Mouse (Mus musculus): ENCODE measurements around the gene S100a1. TPM values are rescaled to one million over a fixed set of nuclear protein-coding genes. Genes with fewer than 3 reads are reported as not detected.

Gene S100a1
- polyA plus RNA-seq, 1 experiment from 2014 or later: 49.6 TPM

- Histone ChIP-seq H3K4me3 (ENCODE audit: low read depth, low read length) (no peak overlapping the region), H3K9ac (ENCODE audit: low read depth, low read length) (no peak overlapping the region), H3K9me3 (ENCODE audit: control insufficient read depth, low read length) (no peaks in the 10 kb centered on the region), H3K4me1 (ENCODE audit: control insufficient read depth, insufficient read depth, low read length) (peaks cover 6% of the 10 kb centered on the region), H3K27me3 (replicated peaks; ENCODE audit: control insufficient read depth, insufficient read depth, low read length) (no peaks in the 10 kb centered on the region), H3K36me3 (ENCODE audit: control insufficient read depth, insufficient read depth, low read length) (peaks cover 59% of the 10 kb centered on the region), H3K4me2 (ENCODE audit: low read depth, low read length) (no peak overlapping the region), H3K27ac (replicated peaks; ENCODE audit: low read depth, low read length) (no peak overlapping the region)
- ATAC-seq (ENCODE audit: low read depth) (no peak), DNase-seq (ENCODE audit: low spot score) (no peak)
- WGBS: 84% methylated on average over 6 of the region's 6 CpGs
Observed at GRCm38 (mm10) chr3:90488576-90488975, 25.6 kb downstream of the S100a1 start.

GRCm38 (mm10) chr3:90486998-90487397, 27.2 kb downstream of the S100a1 start:
- no peak for DNase-seq (ENCODE audit: low spot score)
- WGBS: 79% methylated on average over 5 of the region's 5 CpGs

DNA sequence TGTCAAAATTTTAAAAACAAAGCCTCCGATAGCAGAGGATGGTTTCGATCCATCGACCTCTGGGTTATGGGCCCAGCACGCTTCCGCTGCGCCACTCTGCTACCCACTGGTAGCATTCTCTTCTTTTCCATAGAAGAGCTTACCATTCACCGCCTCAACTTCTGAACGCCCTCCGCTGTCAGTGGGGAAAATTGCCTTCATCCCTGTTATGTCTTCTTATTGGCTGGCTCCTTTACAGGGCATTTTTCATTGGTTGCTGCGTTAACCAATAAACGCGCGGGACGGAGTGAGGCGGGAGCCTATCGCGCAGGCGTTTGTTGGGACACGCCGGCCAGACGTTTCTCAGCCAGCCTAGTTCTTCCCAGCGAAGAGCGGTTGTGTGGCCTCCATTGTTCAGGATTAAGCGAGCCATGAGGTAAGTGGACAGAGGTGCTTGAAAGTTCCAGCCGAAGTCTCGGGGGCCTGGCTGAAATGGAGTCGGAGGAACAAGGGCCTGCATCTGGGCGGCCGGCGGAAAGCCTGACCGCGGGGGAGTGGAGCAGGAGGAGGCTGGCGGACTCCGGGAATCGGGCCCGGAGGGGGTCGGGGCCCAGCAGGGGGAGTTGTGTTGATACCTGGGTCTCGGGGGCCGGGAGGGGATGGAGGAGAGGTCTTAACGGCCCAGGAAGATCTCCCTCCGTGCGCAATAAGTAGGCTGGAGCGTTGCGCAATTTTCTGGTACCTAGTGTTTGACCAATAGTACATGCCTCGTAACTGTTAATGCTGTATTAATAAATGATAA, 38.2 kb downstream of the S100a1 start, which contains the start of gene Ilf2:
TSS of gene Ilf2 (plus strand) at position 296 of the 781 bp plus-strand sequence.
- Histone ChIP-seq H3K4me2 (ENCODE audit: low read depth, low read length) (peak within 1 kb of the TSS; percentile 68), H3K4me1 (ENCODE audit: control insufficient read depth, insufficient read depth, low read length) (peaks cover 6% of the 10 kb centered on the region; the same call in 1 of the 2 replicates), H3K4me3 (ENCODE audit: low read depth, low read length) (peak within 1 kb of the TSS; percentile 95), H3K9me3 (ENCODE audit: control insufficient read depth, low read length) (no peaks in the 10 kb centered on the region), H3K27ac (replicated peaks; ENCODE audit: low read depth, low read length) (peak within 1 kb of the TSS; percentile 94), H3K9ac (ENCODE audit: low read depth, low read length) (peak within 1 kb of the TSS; percentile 94), H3K27me3 (replicated peaks; ENCODE audit: control insufficient read depth, insufficient read depth, low read length) (no peaks in the 10 kb centered on the region), H3K36me3 (ENCODE audit: control insufficient read depth, insufficient read depth, low read length) (peaks cover 35% of the 10 kb centered on the region)
- peak; percentile 99 for DNase-seq (ENCODE audit: low spot score)
- WGBS: under 1% methylated on average over 45 of the region's 45 CpGs
- ATAC-seq (ENCODE audit: low read depth): peak; percentile 99

More at GRCm38 (mm10) chr3:90486998-90487397, 27.2 kb downstream of the S100a1 start:
- Histone ChIP-seq H3K9ac (ENCODE audit: low read depth, low read length) (no peak overlapping the region), H3K4me1 (ENCODE audit: control insufficient read depth, insufficient read depth, low read length) (peaks cover 6% of the 10 kb centered on the region), H3K4me3 (ENCODE audit: low read depth, low read length) (no peak overlapping the region), H3K27me3 (replicated peaks; ENCODE audit: control insufficient read depth, insufficient read depth, low read length) (no peaks in the 10 kb centered on the region), H3K9me3 (ENCODE audit: control insufficient read depth, low read length) (no peaks in the 10 kb centered on the region), H3K36me3 (ENCODE audit: control insufficient read depth, insufficient read depth, low read length) (peaks cover 74% of the 10 kb centered on the region), H3K27ac (replicated peaks; ENCODE audit: low read depth, low read length) (no peak overlapping the region), H3K4me2 (ENCODE audit: low read depth, low read length) (no peak overlapping the region)
- no peak for ATAC-seq (ENCODE audit: low read depth)

- H3K4me2 ChIP-seq (ENCODE audit: low read depth, low read length): peak overlapping the region; percentile 49
- DNase-seq (ENCODE audit: low spot score) (no peak), ATAC-seq (ENCODE audit: low read depth) (peak; percentile 1; the same call in 1 of the 2 replicates)
- peaks cover 28% of the 10 kb centered on the region for H3K36me3 ChIP-seq (ENCODE audit: control insufficient read depth, insufficient read depth, low read length)
- WGBS: 38% methylated on average over 15 of the region's 16 CpGs
- H3K27ac ChIP-seq (replicated peaks; ENCODE audit: low read depth, low read length): no peak overlapping the region
- H3K9me3 ChIP-seq (ENCODE audit: control insufficient read depth, low read length): no peaks in the 10 kb centered on the region
- no peaks in the 10 kb centered on the region for H3K27me3 ChIP-seq (replicated peaks; ENCODE audit: control insufficient read depth, insufficient read depth, low read length)
- H3K9ac ChIP-seq (ENCODE audit: low read depth, low read length): no peak overlapping the region
- H3K4me1 ChIP-seq (ENCODE audit: control insufficient read depth, insufficient read depth, low read length): peaks cover 6% of the 10 kb centered on the region; the same call in 1 of the 2 replicates
- H3K4me3 ChIP-seq (ENCODE audit: low read depth, low read length): peak overlapping the region; percentile 39
Observed at GRCm38 (mm10) chr3:90475151-90475830, 38.9 kb downstream of the S100a1 start.

DNA sequence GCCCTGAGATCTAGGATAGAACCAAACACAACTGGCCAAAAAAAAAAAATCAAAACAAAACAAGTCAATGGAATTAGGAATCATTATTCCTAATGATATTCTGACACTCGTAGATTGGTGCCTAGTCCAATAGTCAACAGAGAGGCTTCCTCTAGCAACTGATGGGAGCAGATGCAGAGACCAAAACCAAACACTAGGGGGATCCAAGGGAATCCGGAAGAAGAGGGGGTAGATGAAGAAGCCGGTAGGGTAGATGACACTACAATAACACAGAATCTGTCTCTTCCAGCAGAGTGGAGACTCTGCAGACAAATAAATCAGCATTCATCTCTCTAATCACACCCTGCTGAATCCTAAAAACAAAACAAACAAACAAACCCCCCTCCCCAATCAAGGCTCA, 42.0 kb downstream of the S100a1 start:
- no peak for DNase-seq (ENCODE audit: low spot score)
- H3K36me3 ChIP-seq (ENCODE audit: control insufficient read depth, insufficient read depth, low read length): no peaks in the 10 kb centered on the region
- H3K4me1 ChIP-seq (ENCODE audit: control insufficient read depth, insufficient read depth, low read length): peaks cover 4% of the 10 kb centered on the region; the same call in 1 of the 2 replicates
- ATAC-seq (ENCODE audit: low read depth): no peak
- H3K9ac ChIP-seq (ENCODE audit: low read depth, low read length): no peak overlapping the region
- H3K9me3 ChIP-seq (ENCODE audit: control insufficient read depth, low read length): no peaks in the 10 kb centered on the region
- WGBS: 37% methylated on average over 3 of the region's 3 CpGs
- no peak overlapping the region for H3K4me2 ChIP-seq (ENCODE audit: low read depth, low read length)
- no peak overlapping the region for H3K27ac ChIP-seq (replicated peaks; ENCODE audit: low read depth, low read length)
- no peaks in the 10 kb centered on the region for H3K27me3 ChIP-seq (replicated peaks; ENCODE audit: control insufficient read depth, insufficient read depth, low read length)
- no peak overlapping the region for H3K4me3 ChIP-seq (ENCODE audit: low read depth, low read length)

- no peak for DNase-seq (ENCODE audit: low spot score)
- Histone ChIP-seq H3K27me3 (replicated peaks; ENCODE audit: control insufficient read depth, insufficient read depth, low read length) (peaks cover 36% of the 10 kb centered on the region), H3K27ac (replicated peaks; ENCODE audit: low read depth, low read length) (no peak overlapping the region), H3K4me1 (ENCODE audit: control insufficient read depth, insufficient read depth, low read length) (no peaks in the 10 kb centered on the region), H3K9ac (ENCODE audit: low read depth, low read length) (no peak overlapping the region), H3K36me3 (ENCODE audit: control insufficient read depth, insufficient read depth, low read length) (no peaks in the 10 kb centered on the region), H3K4me2 (ENCODE audit: low read depth, low read length) (no peak overlapping the region), H3K4me3 (ENCODE audit: low read depth, low read length) (no peak overlapping the region), H3K9me3 (ENCODE audit: control insufficient read depth, low read length) (no peaks in the 10 kb centered on the region)
- no peak for ATAC-seq (ENCODE audit: low read depth)
- 92% methylated on average over 10 of the region's 10 CpGs for WGBS
Observed at GRCm38 (mm10) chr3:90467618-90468300, 46.4 kb downstream of the S100a1 start.

DNA sequence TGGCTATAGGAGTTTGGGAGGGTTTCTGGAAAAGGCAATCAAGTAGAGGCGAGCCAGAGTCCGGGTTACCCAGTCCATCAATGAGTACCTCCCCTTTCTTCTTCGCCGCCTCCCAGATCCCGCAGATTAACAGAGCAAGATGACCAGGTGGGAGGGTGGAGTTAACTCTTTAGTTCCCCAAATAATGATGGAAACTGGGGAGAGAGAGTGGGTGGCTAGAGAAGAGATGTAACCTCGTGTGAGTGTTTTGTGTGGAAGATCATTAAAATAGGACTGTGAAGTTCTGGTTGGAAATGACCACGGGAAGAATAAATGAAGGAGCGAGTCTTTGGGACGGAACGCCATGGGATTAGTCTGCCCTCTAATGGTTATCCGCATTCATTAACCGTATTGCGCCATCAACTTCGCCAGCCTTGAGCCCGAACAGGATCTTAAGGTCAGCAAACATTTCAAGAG, 47.9 kb downstream of the S100a1 start:
- H3K27ac ChIP-seq (replicated peaks; ENCODE audit: low read depth, low read length): no peak overlapping the region
- DNase-seq (ENCODE audit: low spot score): peak; percentile 73
- under 1% methylated on average over 15 of the region's 15 CpGs for WGBS
- H3K9me3 ChIP-seq (ENCODE audit: control insufficient read depth, low read length): no peaks in the 10 kb centered on the region
- H3K36me3 ChIP-seq (ENCODE audit: control insufficient read depth, insufficient read depth, low read length): no peaks in the 10 kb centered on the region
- H3K4me3 ChIP-seq (ENCODE audit: low read depth, low read length): peak overlapping the region; percentile 48
- ATAC-seq (ENCODE audit: low read depth): peak; percentile 48; the same call in 1 of the 2 replicates
- peak overlapping the region; percentile 60; the same call in 1 of the 2 replicates for H3K9ac ChIP-seq (ENCODE audit: low read depth, low read length)
- peaks cover 41% of the 10 kb centered on the region for H3K27me3 ChIP-seq (replicated peaks; ENCODE audit: control insufficient read depth, insufficient read depth, low read length)
- peak overlapping the region; percentile 96 for H3K4me2 ChIP-seq (ENCODE audit: low read depth, low read length)
- H3K4me1 ChIP-seq (ENCODE audit: control insufficient read depth, insufficient read depth, low read length): no peaks in the 10 kb centered on the region

DNA sequence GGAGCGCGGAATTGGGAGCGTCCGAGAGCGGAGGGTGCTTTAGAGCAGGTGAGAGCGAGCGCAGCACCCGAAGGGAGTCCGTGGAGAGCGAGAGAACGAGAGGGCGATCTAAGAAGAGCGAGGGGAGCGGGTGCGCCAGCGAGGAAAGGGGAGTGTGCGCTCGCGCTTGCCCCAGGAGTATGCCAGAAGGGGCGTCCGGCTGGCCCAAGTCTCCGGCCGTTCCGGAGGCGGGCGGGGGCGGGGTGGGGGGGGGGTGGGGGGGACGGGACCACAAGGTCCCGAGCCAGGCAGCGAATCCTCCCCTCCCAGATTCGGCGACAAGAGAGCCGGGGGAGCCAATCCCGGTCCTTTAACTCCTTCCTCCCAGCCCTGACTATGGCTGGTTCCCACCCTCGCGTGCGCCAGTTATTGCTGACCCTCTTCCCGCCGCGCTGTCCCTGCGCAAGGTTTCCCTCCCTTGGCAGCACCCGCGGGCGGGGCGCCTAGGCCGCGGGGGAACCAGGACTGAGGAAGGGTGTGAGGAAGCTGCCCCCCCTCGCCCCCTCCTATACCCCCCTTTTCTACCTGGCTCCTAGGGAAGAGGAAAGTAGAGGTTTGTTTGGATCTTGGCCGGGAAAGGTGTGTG, 48.4 kb downstream of the S100a1 start, which contains the start of gene Npr1:
TSS of gene Npr1 (minus strand) at position 181 of the 625 bp plus-strand sequence.
- under 1% methylated on average over 14 of the region's 49 CpGs for WGBS
- H3K4me3 ChIP-seq (ENCODE audit: low read depth, low read length): peak within 1 kb of the TSS; percentile 48
- ATAC-seq (ENCODE audit: low read depth): peak; percentile 42
- peak; percentile 19 for DNase-seq (ENCODE audit: low spot score)
- no peaks in the 10 kb centered on the region for H3K36me3 ChIP-seq (ENCODE audit: control insufficient read depth, insufficient read depth, low read length)
- no peak within 1 kb of the TSS for H3K27ac ChIP-seq (replicated peaks; ENCODE audit: low read depth, low read length)
- no peaks in the 10 kb centered on the region for H3K4me1 ChIP-seq (ENCODE audit: control insufficient read depth, insufficient read depth, low read length)
- H3K9ac ChIP-seq (ENCODE audit: low read depth, low read length): peak within 1 kb of the TSS; percentile 60
- no peaks in the 10 kb centered on the region for H3K9me3 ChIP-seq (ENCODE audit: control insufficient read depth, low read length)
- peaks cover 41% of the 10 kb centered on the region for H3K27me3 ChIP-seq (replicated peaks; ENCODE audit: control insufficient read depth, insufficient read depth, low read length)
- peak within 1 kb of the TSS; percentile 96 for H3K4me2 ChIP-seq (ENCODE audit: low read depth, low read length)
